Mouse (Mus musculus): Measurements from ENCODE around the gene Plekhg5. TPM values are rescaled to one million over a fixed set of nuclear protein-coding genes. Genes with fewer than 3 reads are reported as not detected.

Gene Plekhg5
- 8.4 and 8.9 TPM in 2 replicates for polyA plus RNA-seq (2014; fragmentation: Nextera tagmentation; extraction: Ambion mirVana)

DNA sequence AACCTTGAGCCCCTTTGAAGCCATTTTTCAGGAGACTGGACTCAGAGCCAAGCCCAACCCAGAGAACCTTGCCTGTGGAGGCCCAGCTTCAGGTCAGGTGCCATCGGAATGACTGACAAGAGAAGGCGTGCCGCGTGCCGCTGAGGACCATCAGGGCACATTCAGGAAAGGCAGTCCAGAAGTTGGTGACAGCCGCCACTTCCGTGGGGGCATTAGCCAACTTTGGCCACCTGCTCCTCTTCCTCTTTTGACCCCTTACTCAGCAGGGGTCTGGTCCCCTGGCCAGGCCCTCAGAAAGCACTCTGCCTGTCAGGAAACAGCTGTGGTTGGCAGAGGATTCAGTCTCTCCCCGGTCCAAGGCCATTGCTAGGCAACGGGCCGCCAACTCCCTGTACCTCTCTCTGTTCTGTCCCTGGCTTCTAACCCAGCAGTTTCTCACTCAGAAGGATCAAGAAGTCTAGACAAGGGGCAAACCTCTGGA is at the start of gene Plekhg5:
Gene Plekhg5 (plus strand): TSS at position 378 of the 481 bp plus-strand sequence.
- 47% methylated on average over 10 of the region's 10 CpGs for WGBS
- Histone ChIP-seq H3K27me3 (replicated peaks; ENCODE audit: control insufficient read depth, insufficient read depth, low read length) (no peaks in the 10 kb centered on the region), H3K4me2 (no peak within 1 kb of the TSS), H3K27ac (ENCODE audit: low read depth, low read length) (no peak within 1 kb of the TSS), H3K4me3 (ENCODE audit: low read depth, low read length) (no peak within 1 kb of the TSS), H3K36me3 (ENCODE audit: control insufficient read depth, insufficient read depth, low read length) (no peaks in the 10 kb centered on the region), H3K9ac (ENCODE audit: low read depth, low read length) (no peak within 1 kb of the TSS), H3K4me1 (replicated peaks; ENCODE audit: control insufficient read depth, insufficient read depth, low read length) (no peaks in the 10 kb centered on the region; the same call in 1 of the 2 replicates), H3K9me3 (ENCODE audit: control insufficient read depth, low read length) (no peaks in the 10 kb centered on the region)
- no peak for DNase-seq (ENCODE audit: low spot score)
- no peak for ATAC-seq (replicated peaks; ENCODE audit: low FRiP score)

DNA sequence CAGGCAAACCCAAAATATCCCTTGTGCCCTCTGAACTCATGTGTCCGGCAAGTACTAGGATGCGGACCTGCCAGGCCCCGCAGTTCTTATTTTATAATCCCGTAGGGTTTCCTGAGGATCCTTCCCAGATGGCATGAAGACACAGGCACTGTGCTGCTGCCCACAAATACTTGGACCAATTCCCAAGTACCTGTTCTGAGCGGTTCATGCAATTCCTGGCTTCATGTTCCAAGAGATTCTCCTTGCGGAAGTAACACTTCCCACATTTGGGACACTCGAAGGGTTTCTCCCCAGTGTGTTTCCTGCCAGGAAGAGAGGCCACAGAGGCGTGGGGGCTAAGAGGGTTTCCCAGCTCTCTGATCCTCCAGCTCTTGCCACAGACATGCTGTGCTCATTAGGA is 49.8 kb upstream of the Plekhg5 start:
- Histone ChIP-seq H3K4me2 (no peak overlapping the region), H3K36me3 (ENCODE audit: control insufficient read depth, insufficient read depth, low read length) (peaks cover 40% of the 10 kb centered on the region)
- 88% methylated on average over 8 of the region's 8 CpGs for WGBS

DNA sequence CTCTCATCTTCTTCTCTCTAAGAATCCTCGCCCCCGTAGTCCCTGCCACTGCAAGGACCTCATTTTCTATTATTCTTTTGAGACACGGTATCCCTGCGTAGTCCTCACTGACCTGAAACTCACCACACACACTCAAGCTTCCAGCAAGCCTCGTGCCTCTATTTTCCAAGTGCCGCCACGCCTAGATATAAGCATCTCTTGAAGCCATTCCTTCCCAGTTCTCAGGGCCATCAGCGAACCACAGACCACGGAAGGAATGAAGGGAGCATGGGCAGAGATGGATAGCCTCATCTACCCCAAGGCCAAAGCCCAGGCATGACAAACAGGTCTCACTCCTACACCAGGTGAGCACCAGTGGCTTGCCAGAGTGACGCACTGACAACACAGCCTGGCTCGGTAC is 47.8 kb upstream of the Plekhg5 start:
- H3K27me3 ChIP-seq (replicated peaks; ENCODE audit: control insufficient read depth, insufficient read depth, low read length): no peaks in the 10 kb centered on the region
- peak overlapping the region; percentile 98 for H3K4me2 ChIP-seq
- H3K4me3 ChIP-seq (ENCODE audit: low read depth, low read length): no peak overlapping the region
- H3K27ac ChIP-seq (ENCODE audit: low read depth, low read length): no peak overlapping the region
- no peaks in the 10 kb centered on the region for H3K9me3 ChIP-seq (ENCODE audit: control insufficient read depth, low read length)
- H3K4me1 ChIP-seq (replicated peaks; ENCODE audit: control insufficient read depth, insufficient read depth, low read length): peaks cover 30% of the 10 kb centered on the region
- ATAC-seq (replicated peaks; ENCODE audit: low FRiP score): no peak
- 89% methylated on average over 11 of the region's 11 CpGs for WGBS
- DNase-seq (ENCODE audit: low spot score): no peak
- H3K36me3 ChIP-seq (ENCODE audit: control insufficient read depth, insufficient read depth, low read length): peaks cover 37% of the 10 kb centered on the region
- no peak overlapping the region for H3K9ac ChIP-seq (ENCODE audit: low read depth, low read length)

More for the DNA sequence above, 49.8 kb upstream of the Plekhg5 start:
- DNase-seq (ENCODE audit: low spot score) (no peak), ATAC-seq (replicated peaks; ENCODE audit: low FRiP score) (no peak)
- no peak overlapping the region for H3K27ac ChIP-seq (ENCODE audit: low read depth, low read length)
- no peaks in the 10 kb centered on the region for H3K27me3 ChIP-seq (replicated peaks; ENCODE audit: control insufficient read depth, insufficient read depth, low read length)
- H3K4me3 ChIP-seq (ENCODE audit: low read depth, low read length): no peak overlapping the region
- peaks cover 28% of the 10 kb centered on the region for H3K4me1 ChIP-seq (replicated peaks; ENCODE audit: control insufficient read depth, insufficient read depth, low read length)
- no peak overlapping the region for H3K9ac ChIP-seq (ENCODE audit: low read depth, low read length)
- H3K9me3 ChIP-seq (ENCODE audit: control insufficient read depth, low read length): no peaks in the 10 kb centered on the region

DNA sequence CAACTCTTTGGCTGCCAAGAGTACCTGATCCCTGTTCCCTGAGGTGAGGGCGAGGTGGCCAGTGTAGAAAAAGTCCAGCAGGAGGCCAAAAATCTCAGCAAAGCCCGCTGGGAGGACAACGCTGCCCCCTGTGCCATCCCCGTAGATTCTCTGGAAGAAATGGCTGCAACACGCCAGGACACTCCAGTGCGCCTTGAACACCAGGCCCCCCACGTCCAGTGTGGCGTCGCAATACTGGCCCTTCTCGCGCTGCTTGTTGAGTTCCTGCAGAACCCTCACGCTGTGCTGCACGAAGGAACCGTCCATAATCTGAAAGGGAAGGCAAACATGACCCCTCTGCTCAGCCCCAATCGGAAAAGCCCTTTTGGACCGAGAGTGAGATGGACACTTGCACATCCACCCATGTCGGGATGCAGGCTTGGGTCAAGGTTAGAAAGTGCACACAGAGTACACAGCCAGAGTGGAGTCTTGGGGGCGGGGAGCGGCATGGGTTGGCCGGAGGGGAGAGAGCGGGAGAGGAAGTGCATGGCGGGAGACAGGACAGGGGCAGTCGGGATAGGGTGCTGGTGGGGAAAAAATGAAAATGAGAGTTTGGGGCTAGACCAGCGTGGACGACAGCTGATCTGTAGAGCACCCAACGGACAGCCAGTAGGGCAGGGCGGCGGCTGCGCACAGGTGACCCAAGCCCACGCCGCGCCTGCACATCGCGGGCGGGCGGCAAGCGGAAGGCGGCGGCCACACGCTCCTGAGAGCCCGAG is 45.4 kb upstream of the Plekhg5 start:
- H3K4me1 ChIP-seq (replicated peaks; ENCODE audit: control insufficient read depth, insufficient read depth, low read length): peaks cover 30% of the 10 kb centered on the region
- WGBS: 3% methylated on average over 38 of the region's 41 CpGs
- peak; percentile 60 for DNase-seq (ENCODE audit: low spot score)

DNA sequence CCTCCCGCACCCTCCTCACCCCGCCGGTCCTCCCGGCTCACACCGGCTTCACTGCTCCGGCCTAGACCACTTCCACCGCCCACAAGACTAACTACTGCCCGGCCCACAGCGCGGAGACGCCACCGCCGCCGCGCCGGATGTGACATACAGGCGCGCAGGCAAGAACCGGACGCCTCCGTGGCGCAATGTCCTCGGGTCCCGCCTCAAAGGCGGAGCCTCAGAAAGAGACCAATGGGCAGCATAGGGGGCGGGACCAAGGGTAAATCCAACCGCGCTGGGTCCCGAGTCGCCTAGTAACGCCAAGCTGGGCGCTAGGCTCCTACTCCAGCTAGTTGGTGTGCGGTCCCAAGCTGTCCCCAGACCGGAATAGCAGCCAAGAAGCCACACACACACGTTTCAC is 44.8 kb upstream of the Plekhg5 start, which contains the start of gene Zbtb48:
Gene Zbtb48 (minus strand): TSS at position 148 of the 400 bp plus-strand sequence.
- peak within 1 kb of the TSS; percentile 75 for H3K27ac ChIP-seq (ENCODE audit: low read depth, low read length)
- peaks cover 30% of the 10 kb centered on the region for H3K4me1 ChIP-seq (replicated peaks; ENCODE audit: control insufficient read depth, insufficient read depth, low read length)

More for the DNA sequence above, 45.4 kb upstream of the Plekhg5 start:
- H3K9me3 ChIP-seq (ENCODE audit: control insufficient read depth, low read length): no peaks in the 10 kb centered on the region
- H3K36me3 ChIP-seq (ENCODE audit: control insufficient read depth, insufficient read depth, low read length): peaks cover 15% of the 10 kb centered on the region; the same call in 1 of the 2 replicates
- H3K27me3 ChIP-seq (replicated peaks; ENCODE audit: control insufficient read depth, insufficient read depth, low read length): peaks cover 3% of the 10 kb centered on the region; the same call in 1 of the 2 replicates
- H3K4me3 ChIP-seq (ENCODE audit: low read depth, low read length): peak overlapping the region; percentile 79
- peak; percentile 58 for ATAC-seq (replicated peaks; ENCODE audit: low FRiP score)
- peak overlapping the region; percentile 75 for H3K27ac ChIP-seq (ENCODE audit: low read depth, low read length)
- peak overlapping the region; percentile 79 for H3K9ac ChIP-seq (ENCODE audit: low read depth, low read length)
- peak overlapping the region; percentile 98 for H3K4me2 ChIP-seq

DNA sequence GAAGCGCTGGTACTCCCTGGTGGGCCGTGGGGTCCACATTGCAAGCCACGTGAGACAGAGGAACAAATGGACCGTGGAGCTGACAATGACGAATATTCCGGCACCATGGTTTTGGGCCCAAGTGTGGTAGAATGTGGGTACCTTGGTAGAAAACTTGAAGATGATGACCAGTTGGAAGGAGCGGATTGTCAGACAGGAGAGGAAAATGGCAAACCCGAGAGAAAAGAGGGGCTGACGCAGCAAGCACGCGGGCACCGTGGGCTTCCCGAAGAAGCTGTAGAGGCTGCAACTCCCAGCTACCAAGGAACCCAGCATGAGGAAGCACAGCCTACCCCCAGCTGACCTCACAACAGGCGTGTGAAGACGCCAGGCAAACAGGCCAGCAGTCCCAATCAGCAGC is 43.8 kb upstream of the Plekhg5 start:
- Histone ChIP-seq H3K9me3 (ENCODE audit: control insufficient read depth, low read length) (no peaks in the 10 kb centered on the region), H3K4me3 (ENCODE audit: low read depth, low read length) (peak overlapping the region; percentile 79; the same call in 1 of the 2 replicates), H3K4me1 (replicated peaks; ENCODE audit: control insufficient read depth, insufficient read depth, low read length) (peaks cover 30% of the 10 kb centered on the region), H3K36me3 (ENCODE audit: control insufficient read depth, insufficient read depth, low read length) (peaks cover 9% of the 10 kb centered on the region; the same call in 1 of the 2 replicates), H3K9ac (ENCODE audit: low read depth, low read length) (no peak overlapping the region), H3K27me3 (replicated peaks; ENCODE audit: control insufficient read depth, insufficient read depth, low read length) (peaks cover 3% of the 10 kb centered on the region; the same call in 1 of the 2 replicates), H3K4me2 (peak overlapping the region; percentile 98), H3K27ac (ENCODE audit: low read depth, low read length) (no peak overlapping the region)
- ATAC-seq (replicated peaks; ENCODE audit: low FRiP score) (no peak), DNase-seq (ENCODE audit: low spot score) (no peak)
- WGBS: 67% methylated on average over 15 of the region's 15 CpGs

More for the DNA sequence above, 44.8 kb upstream of the Plekhg5 start, which contains the start of gene Zbtb48:
- Histone ChIP-seq H3K4me2 (peak within 1 kb of the TSS; percentile 98), H3K27me3 (replicated peaks; ENCODE audit: control insufficient read depth, insufficient read depth, low read length) (peaks cover 3% of the 10 kb centered on the region; the same call in 1 of the 2 replicates), H3K36me3 (ENCODE audit: control insufficient read depth, insufficient read depth, low read length) (peaks cover 9% of the 10 kb centered on the region; the same call in 1 of the 2 replicates), H3K9me3 (ENCODE audit: control insufficient read depth, low read length) (no peaks in the 10 kb centered on the region), H3K9ac (ENCODE audit: low read depth, low read length) (peak within 1 kb of the TSS; percentile 79), H3K4me3 (ENCODE audit: low read depth, low read length) (peak within 1 kb of the TSS; percentile 79)
- 1% methylated on average over 35 of the region's 35 CpGs for WGBS
- DNase-seq (ENCODE audit: low spot score) (peak; percentile 91), ATAC-seq (replicated peaks; ENCODE audit: low FRiP score) (peak; percentile 98)

DNA sequence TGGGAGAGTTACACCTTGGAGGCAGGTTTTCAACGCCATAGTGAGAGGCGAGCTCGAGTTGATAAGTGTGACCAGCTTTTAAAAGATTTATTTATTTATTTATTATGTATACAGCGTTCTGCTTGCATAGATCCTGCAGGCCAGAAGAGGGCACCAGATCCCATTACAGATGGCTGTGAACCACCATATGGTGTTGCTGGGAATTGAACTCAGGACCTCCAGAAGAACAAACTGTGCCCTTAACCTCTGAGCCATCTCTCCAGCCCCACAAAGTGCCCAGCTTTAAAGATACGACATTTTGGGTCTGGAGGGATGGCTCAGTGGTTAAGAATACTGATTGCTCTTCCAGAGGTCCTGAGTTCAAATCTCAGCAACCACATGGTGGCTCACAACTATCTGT is 43.2 kb upstream of the Plekhg5 start:
- Histone ChIP-seq H3K4me3 (ENCODE audit: low read depth, low read length) (no peak overlapping the region), H3K9ac (ENCODE audit: low read depth, low read length) (no peak overlapping the region), H3K36me3 (ENCODE audit: control insufficient read depth, insufficient read depth, low read length) (peaks cover 9% of the 10 kb centered on the region; the same call in 1 of the 2 replicates), H3K27me3 (replicated peaks; ENCODE audit: control insufficient read depth, insufficient read depth, low read length) (peaks cover 3% of the 10 kb centered on the region; the same call in 1 of the 2 replicates), H3K4me2 (no peak overlapping the region), H3K9me3 (ENCODE audit: control insufficient read depth, low read length) (no peaks in the 10 kb centered on the region), H3K27ac (ENCODE audit: low read depth, low read length) (no peak overlapping the region), H3K4me1 (replicated peaks; ENCODE audit: control insufficient read depth, insufficient read depth, low read length) (peaks cover 30% of the 10 kb centered on the region)
- no peak for ATAC-seq (replicated peaks; ENCODE audit: low FRiP score)
- WGBS: 38% methylated on average over 5 of the region's 5 CpGs
- no peak for DNase-seq (ENCODE audit: low spot score)

DNA sequence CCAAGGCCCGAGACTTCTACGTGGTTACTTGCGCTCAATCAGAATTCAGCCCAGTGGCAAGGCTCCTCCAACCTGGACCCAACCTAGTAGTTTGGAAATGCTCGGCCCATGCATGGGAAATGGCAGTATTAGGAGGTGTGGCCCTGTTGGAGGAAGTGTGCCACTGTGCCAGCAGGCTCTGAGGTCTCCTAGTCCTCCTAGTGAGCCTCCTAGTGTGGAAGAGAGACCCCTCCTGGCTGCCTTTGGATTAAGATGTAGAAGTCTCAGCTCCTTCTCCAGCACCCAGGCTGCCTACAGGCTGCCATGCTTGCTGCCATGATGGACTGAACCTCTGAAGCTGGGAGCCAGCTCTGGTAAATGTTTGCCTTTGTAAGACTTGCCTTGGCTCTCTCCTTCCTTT is 42.3 kb upstream of the Plekhg5 start:
- H3K9ac ChIP-seq (ENCODE audit: low read depth, low read length): no peak overlapping the region
- H3K4me3 ChIP-seq (ENCODE audit: low read depth, low read length): no peak overlapping the region
- peaks cover 22% of the 10 kb centered on the region for H3K4me1 ChIP-seq (replicated peaks; ENCODE audit: control insufficient read depth, insufficient read depth, low read length)
- H3K27me3 ChIP-seq (replicated peaks; ENCODE audit: control insufficient read depth, insufficient read depth, low read length): peaks cover 3% of the 10 kb centered on the region; the same call in 1 of the 2 replicates
- ATAC-seq (replicated peaks; ENCODE audit: low FRiP score) (no peak), DNase-seq (ENCODE audit: low spot score) (no peak)
- no peak overlapping the region for H3K4me2 ChIP-seq
- WGBS: 75% methylated on average over 4 of the region's 4 CpGs
- H3K27ac ChIP-seq (ENCODE audit: low read depth, low read length): no peak overlapping the region
- no peaks in the 10 kb centered on the region for H3K9me3 ChIP-seq (ENCODE audit: control insufficient read depth, low read length)
- peaks cover 6% of the 10 kb centered on the region; the same call in 1 of the 2 replicates for H3K36me3 ChIP-seq (ENCODE audit: control insufficient read depth, insufficient read depth, low read length)

Measured in liver, embryonic 11.5 days (tissue).